Comparison of ENCODE assay signal across 8 mouse cellular contexts in the genomic region with DNA sequence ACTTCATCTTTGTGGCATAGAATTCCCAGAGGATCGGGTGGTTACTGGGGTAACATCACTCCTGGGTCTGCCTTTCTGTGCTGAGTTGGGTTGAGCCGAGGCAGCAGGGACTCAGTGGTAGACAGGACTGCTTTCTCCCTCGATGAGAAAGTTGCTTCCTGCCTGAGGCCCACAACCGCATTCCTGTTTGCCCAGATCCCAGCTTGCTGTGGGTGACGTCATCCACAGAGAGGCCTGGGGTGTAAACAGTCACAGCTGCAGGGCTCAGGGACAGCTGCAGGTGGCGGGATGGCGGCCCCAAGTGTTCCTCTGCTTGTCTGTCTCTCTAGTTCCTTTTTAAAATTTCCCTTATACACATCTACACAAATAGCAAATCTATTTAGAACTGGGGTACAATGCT. TPM values are rescaled to one million over a fixed set of nuclear protein-coding genes. Genes with fewer than 3 reads are reported as not detected.
A peak's percentile ranks its signal among the peaks of the same experiment; 100 is the strongest.
DNase-seq lines count a peak whose midpoint lies in the region; ATAC-seq and TF ChIP-seq lines count a peak whose summit lies in the region.

No protein-coding gene starts in this region.

- peak; percentile 52 to 64 for DNase-seq in cerebellum, adult 2 months
- DNase-seq in gastrocnemius, adult 8-10 months (ENCODE audit: low spot score in 2 of 2), result peak; percentile 57 to 65
- DNase-seq in induced T-regulatory cell, adult 2 months (ENCODE audit: low read depth), result peak; percentile 85
- DNase-seq in limb, embryonic 10.5 days (ENCODE audit: low spot score), result peak; percentile 72
- peak; percentile 85 for DNase-seq in mesoderm, embryonic 11.5 days (ENCODE audit: low read depth, low spot score)

- no peaks in the 10 kb centered on the region for H3K9me3 ChIP-seq in limb, embryonic 10.5 days (replicated peaks)

- 7% methylated on average over 7 of the region's 7 CpGs for whole genome bisulfite sequencing in cerebellum, adult 2 months
- 10% methylated on average over 7 of the region's 7 CpGs for WGBS in limb, embryonic 10.5 days
- 3% methylated on average over 7 of the region's 7 CpGs for WGBS in small intestine, adult 2 months

- peaks cover 59% of the 10 kb centered on the region for H3K4me1 ChIP-seq in cerebellum, adult 2 months (ENCODE audit: control insufficient read depth, insufficient read depth, low read length)
- H3K4me1 ChIP-seq in limb, embryonic 10.5 days, result peaks cover 77% of the 10 kb centered on the region
- H3K4me1 ChIP-seq in small intestine, adult 2 months (ENCODE audit: control insufficient read depth, insufficient read depth, insufficient read length, low read length), result peaks cover 29% of the 10 kb centered on the region

- H3K4me3 ChIP-seq in cerebellum, adult 2 months (replicated peaks; ENCODE audit: insufficient read depth, low read depth, low read length), result no peak overlapping the region
- peak overlapping the region; percentile 36 for H3K4me3 ChIP-seq in limb, embryonic 10.5 days
- H3K4me3 ChIP-seq in small intestine, adult 2 months (ENCODE audit: low read depth, low read length), result no peak overlapping the region

- H3K27me3 ChIP-seq in cerebellum, adult 2 months (ENCODE audit: control insufficient read depth, insufficient read depth, low read length), result no peaks in the 10 kb centered on the region
- no peaks in the 10 kb centered on the region for H3K27me3 ChIP-seq in limb, embryonic 10.5 days (ENCODE audit: low read depth, poor library complexity, severe bottlenecking)
- no peaks in the 10 kb centered on the region for H3K27me3 ChIP-seq in small intestine, adult 2 months (ENCODE audit: control insufficient read depth, insufficient read depth, low read length)

- no peak for TF ChIP-seq POLR2A in cerebellum, adult 2 months (IDR thresholded peaks at IDR 0.05; ENCODE audit: borderline replicate concordance, insufficient read depth, low read length)
- TF ChIP-seq POLR2A in small intestine, adult 2 months (IDR thresholded peaks at IDR 0.05; ENCODE audit: low read depth, low read length), result no peak

- ATAC-seq in cerebellum, adult (ENCODE audit: insufficient number of reproducible peaks, low FRiP score, low TSS enrichment), result no peak
- ATAC-seq in common myeloid progenitor, adult 5-6 weeks (replicated peaks; ENCODE audit: low read depth, poor library complexity, severe bottlenecking), result peak; percentile 82

- H3K36me3 ChIP-seq in limb, embryonic 10.5 days, result peaks cover 31% of the 10 kb centered on the region
- H3K36me3 ChIP-seq in small intestine, adult 2 months (ENCODE audit: control insufficient read depth, insufficient read depth, low read length), result no peaks in the 10 kb centered on the region

- peak overlapping the region; percentile 85 for H3K27ac ChIP-seq in cerebellum, adult 2 months (ENCODE audit: insufficient read depth, low read length)
- peak overlapping the region; percentile 74 for H3K27ac ChIP-seq in limb, embryonic 10.5 days
- peak overlapping the region; percentile 66 for H3K27ac ChIP-seq in small intestine, adult 2 months (ENCODE audit: insufficient read depth, low read depth, low read length)

- TF ChIP-seq CTCF in cerebellum, adult 2 months (IDR thresholded peaks at IDR 0.05; ENCODE audit: borderline replicate concordance, insufficient read depth, low read depth, low read length), result no peak
- peak; percentile 34; the same call in 1 of the 2 replicates for TF ChIP-seq CTCF in small intestine, adult 2 months (IDR thresholded peaks at IDR 0.05; ENCODE audit: extremely low read depth, insufficient read length, insufficient replicate concordance, low read depth, low read length)

RNA-seq across cellular contexts. Expression of gene Prrc2b, which starts 16.9 kb away (rescaled TPM):
- 88.9 and 95.6 TPM in 2 replicates for polyA plus RNA-seq in cerebellum, adult 2 months (2012; rRNA removed)
- 20.7 and 34.7 TPM in 2 replicates for total RNA-seq in common myeloid progenitor, adult 5-6 weeks (2017)
- 10 to 100 TPM; 81.0 to 90.8 (median 85.9) TPM for total RNA-seq in gastrocnemius, adult 8-10 months (2022)
- 71.2 and 80.3 TPM in 2 replicates for polyA plus RNA-seq in limb, embryonic 10.5 days (2016; fragmentation: Nextera tagmentation; extraction: Ambion mirVana)
- polyA plus RNA-seq in small intestine, adult 2 months (2012; rRNA removed), result 16.3 and 23.4 TPM in 2 replicates
